Mouse (Mus musculus) intestine, postnatal 0 days (tissue): Measurements from ENCODE around the gene Samd4b. TPM values are rescaled to one million over a fixed set of nuclear protein-coding genes. Genes with fewer than 3 reads are reported as not detected.

Experiments used
- ATAC-seq: fragments of 200-750 bp; cut with Nextera tagmentation; 2 replicates; pipeline ENCODE4 v1.8.0; 2017; ENCODE audit warnings: mild to moderate bottlenecking, moderate TSS enrichment, moderate library complexity
- H3K27ac ChIP-seq: fragments of 300-500 bp; sonication (generic); 2 replicates; pipeline ENCODE4 v1.5.1; 2014; ENCODE audit warnings: mild to moderate bottlenecking, low read depth, low read length, moderate library complexity
- H3K27me3 ChIP-seq: fragments of 300-500 bp; sonication (generic); replicated peaks from 2 replicates; pipeline ENCODE4 v1.6.1; 2014; ENCODE audit warnings: low read length, mixed read lengths; ENCODE audit not compliant: control insufficient read depth, insufficient read depth
- H3K36me3 ChIP-seq: fragments of 300-500 bp; sonication (generic); 2 replicates; pipeline ENCODE4 v1.6.1; 2014; ENCODE audit warnings: mild to moderate bottlenecking, moderate library complexity; ENCODE audit not compliant: control insufficient read depth, insufficient read depth
- H3K4me1 ChIP-seq: fragments of 300-500 bp; sonication (generic); replicated peaks from 2 replicates; pipeline ENCODE4 v1.6.1; 2014; ENCODE audit warnings: antibody characterized with exemption, low read length, mixed read lengths; ENCODE audit not compliant: control insufficient read depth, insufficient read depth
- H3K4me2 ChIP-seq: fragments of 300-500 bp; sonication (generic); replicated peaks from 2 replicates; pipeline ENCODE4 v1.6.1; 2014; ENCODE audit warnings: low read depth, mild to moderate bottlenecking, moderate library complexity
- H3K4me3 ChIP-seq: fragments of 300-500 bp; sonication (generic); 2 replicates; pipeline ENCODE4 v1.5.1; 2014; ENCODE audit warnings: low read depth, low read length
- H3K9ac ChIP-seq: fragments of 300-500 bp; sonication (generic); 2 replicates; pipeline ENCODE4 v1.6.1; 2014; ENCODE audit warnings: mild to moderate bottlenecking, low read depth, low read length
- H3K9me3 ChIP-seq: fragments of 300-500 bp; sonication (generic); 2 replicates; pipeline ENCODE4 v1.6.1; 2016; ENCODE audit warnings: mixed run types; ENCODE audit not compliant: control insufficient read depth
- CTCF ChIP-seq: sonication (generic); IDR thresholded peaks from 2 replicates; pipeline ENCODE4 v1.5.1; 2016; ENCODE audit warnings: low read depth, mild to moderate bottlenecking, control low read depth, antibody characterized with exemption, moderate library complexity
- WGBS: fragments of 180-500 bp; shearing (Covaris S2); extraction: QIAGEN DNeasy Blood & Tissue Kit; methylation state at CpG from one replicate; pipeline ENCODE4 v1.1.7; 2014; 5-methylcytosine and 5-hydroxymethylcytosine counted together
- polyA plus RNA-seq: library from polyadenylated mRNA; unstranded; fragments of >200 nt; fragmentation: Nextera tagmentation; extraction: Ambion mirVana; gene quantifications from 2 replicates; pipeline ENCODE4 v1.2.1, GENCODE M21; 2015

Samd4b gene
- polyA plus RNA-seq, 1 experiment from 2014 or later: 13.4 TPM

- H3K9ac ChIP-seq: no peak overlapping the region
- no peak for TF ChIP-seq CTCF
- H3K27me3 ChIP-seq: no peaks in the 10 kb centered on the region
- no peak overlapping the region for H3K4me3 ChIP-seq
- no peak for ATAC-seq
- H3K4me2 ChIP-seq: no peak overlapping the region
- H3K9me3 ChIP-seq: no peaks in the 10 kb centered on the region
- WGBS: 84% methylated on average over 11 of the region's 11 CpGs
- H3K27ac ChIP-seq: no peak overlapping the region
- H3K36me3 ChIP-seq: no peaks in the 10 kb centered on the region
- no peaks in the 10 kb centered on the region for H3K4me1 ChIP-seq
These were observed 115.1 kb downstream of the Samd4b start for GRCm38 (mm10) chr7:28482854-28483253.

- Histone ChIP-seq H3K27me3 (no peaks in the 10 kb centered on the region), H3K9me3 (no peaks in the 10 kb centered on the region), H3K4me1 (0 out of 2 replicates have a peak, but pooled peaks cover 3% of the 10 kb centered on the region), H3K4me3 (no peak overlapping the region), H3K4me2 (no peak overlapping the region), H3K36me3 (no peaks in the 10 kb centered on the region), H3K9ac (no peak overlapping the region), H3K27ac (no peak overlapping the region)
- no peak; the same call in 1 of the 2 replicates for ATAC-seq
- no peak for TF ChIP-seq CTCF
- whole genome bisulfite sequencing: 4% methylated on average over 8 of the region's 8 CpGs
These were observed 119.1 kb downstream of the Samd4b start for GRCm38 (mm10) chr7:28478854-28479253.

GRCm38 (mm10) chr7:28477363-28477762 lies 120.6 kb downstream of the Samd4b start:
- TF ChIP-seq CTCF: no peak
- no peak overlapping the region for H3K9ac ChIP-seq
- peak; percentile 43; the same call in 1 of the 2 replicates for ATAC-seq

GRCm38 (mm10) chr7:28476191-28476590 lies 121.8 kb downstream of the Samd4b start:
- TF ChIP-seq CTCF: peak; percentile 52

More at GRCm38 (mm10) chr7:28477363-28477762, 120.6 kb downstream of the Samd4b start:
- no peaks in the 10 kb centered on the region for H3K27me3 ChIP-seq
- WGBS: 67% methylated on average over 5 of the region's 5 CpGs
- H3K4me1 ChIP-seq: 0 out of 2 replicates have a peak, but pooled peaks cover 3% of the 10 kb centered on the region
- H3K9me3 ChIP-seq: no peaks in the 10 kb centered on the region
- no peak overlapping the region for H3K4me3 ChIP-seq
- H3K27ac ChIP-seq: no peak overlapping the region
- H3K36me3 ChIP-seq: no peaks in the 10 kb centered on the region
- H3K4me2 ChIP-seq: no peak overlapping the region

GRCm38 (mm10) chr7:28467213-28467751 lies 130.7 kb downstream of the Samd4b start:
- Histone ChIP-seq H3K4me2 (peak overlapping the region; percentile 89), H3K4me3 (peak overlapping the region; percentile 49), H3K27me3 (0 out of 2 replicates have a peak, but pooled peaks cover 8% of the 10 kb centered on the region), H3K27ac (no peak overlapping the region), H3K9me3 (no peaks in the 10 kb centered on the region), H3K9ac (peak overlapping the region; percentile 37), H3K4me1 (no peaks in the 10 kb centered on the region), H3K36me3 (no peaks in the 10 kb centered on the region)
- TF ChIP-seq CTCF: peak; percentile 33
- peak; percentile 52; the same call in 1 of the 2 replicates for ATAC-seq
- 2% methylated on average over 61 of the region's 63 CpGs for WGBS

More at GRCm38 (mm10) chr7:28476191-28476590, 121.8 kb downstream of the Samd4b start:
- Histone ChIP-seq H3K36me3 (no peaks in the 10 kb centered on the region), H3K9ac (no peak overlapping the region), H3K27ac (no peak overlapping the region), H3K9me3 (no peaks in the 10 kb centered on the region), H3K27me3 (no peaks in the 10 kb centered on the region), H3K4me1 (0 out of 2 replicates have a peak, but pooled peaks cover 3% of the 10 kb centered on the region), H3K4me2 (no peak overlapping the region), H3K4me3 (no peak overlapping the region)
- WGBS: 90% methylated on average over 6 of the region's 6 CpGs
- no peak for ATAC-seq

GRCm38 (mm10) chr7:28466721-28467212 lies 131.2 kb downstream of the Samd4b start:
- no peaks in the 10 kb centered on the region for H3K36me3 ChIP-seq
- H3K4me2 ChIP-seq: peak overlapping the region; percentile 89
- H3K9ac ChIP-seq: peak overlapping the region; percentile 37
- no peak for ATAC-seq
- no peak; the same call in 1 of the 2 replicates for TF ChIP-seq CTCF
- H3K27ac ChIP-seq: no peak overlapping the region
- 0 out of 2 replicates have a peak, but pooled peaks cover 8% of the 10 kb centered on the region for H3K27me3 ChIP-seq
- H3K4me1 ChIP-seq: no peaks in the 10 kb centered on the region
- H3K9me3 ChIP-seq: no peaks in the 10 kb centered on the region
- peak overlapping the region; percentile 49 for H3K4me3 ChIP-seq
- 44% methylated on average over 40 of the region's 40 CpGs for WGBS
